Mouse (Mus musculus) lung, postnatal 0 days (tissue): ENCODE measurements around the gene Rplp0. TPM values are rescaled to one million over a fixed set of nuclear protein-coding genes. Genes with fewer than 3 reads are reported as not detected.
A peak's percentile ranks its signal among the peaks of the same experiment; 100 is the strongest.

Source experiments
- ATAC-seq: fragments of 200-750 bp; cut with Nextera tagmentation; 2 replicates; pipeline ENCODE4 v1.8.0; 2017; ENCODE audit warnings: moderate library complexity
- DNase-seq: peaks from one replicate; pipeline ENCODE4 v3.0.0-alpha.2; 2016; ENCODE audit warnings: low spot score
- H3K27ac ChIP-seq: fragments of 300-500 bp; sonication (generic); 2 replicates; pipeline ENCODE4 v1.5.1; 2014; ENCODE audit warnings: antibody characterized with exemption, mild to moderate bottlenecking, low read length, mixed read lengths
- H3K27me3 ChIP-seq: fragments of 300-500 bp; sonication (generic); replicated peaks from 2 replicates; pipeline ENCODE4 v1.6.1; 2014; ENCODE audit warnings: low read length, mixed read lengths; ENCODE audit not compliant: insufficient read depth
- H3K36me3 ChIP-seq: fragments of 300-500 bp; sonication (generic); 2 replicates; pipeline ENCODE4 v1.6.1; 2014; ENCODE audit warnings: low read length, mixed read lengths; ENCODE audit not compliant: insufficient read depth
- H3K4me1 ChIP-seq: fragments of 300-500 bp; sonication (generic); 2 replicates; pipeline ENCODE4 v1.6.1; 2014; ENCODE audit warnings: antibody characterized with exemption, low read depth, low read length, mixed read lengths; ENCODE audit not compliant: insufficient read depth
- H3K4me2 ChIP-seq: fragments of 300-500 bp; sonication (generic); replicated peaks from 2 replicates; pipeline ENCODE4 v1.6.1; 2014; ENCODE audit warnings: low read depth, mild to moderate bottlenecking, low read length, moderate library complexity, mixed read lengths
- H3K4me3 ChIP-seq: fragments of 300-500 bp; sonication (generic); 2 replicates; pipeline ENCODE4 v1.5.1; 2014; ENCODE audit warnings: low read depth, low read length
- H3K9ac ChIP-seq: fragments of 300-500 bp; sonication (generic); replicated peaks from 2 replicates; pipeline ENCODE4 v1.6.1; 2014; ENCODE audit warnings: low read depth, mild to moderate bottlenecking
- H3K9me3 ChIP-seq: fragments of 300-500 bp; sonication (generic); 2 replicates; pipeline ENCODE4 v1.6.1; 2016; ENCODE audit warnings: low read length, mixed read lengths
- CTCF ChIP-seq: IDR thresholded peaks from 2 replicates; pipeline ENCODE4 v1.5.1; 2016; ENCODE audit warnings: antibody characterized with exemption, mild to moderate bottlenecking
- EP300 ChIP-seq: IDR thresholded peaks from 2 replicates; pipeline ENCODE4 v1.6.1; 2016; ENCODE audit warnings: antibody characterized with exemption, mild to moderate bottlenecking, control low read depth
- WGBS: fragments of 180-500 bp; shearing (Covaris S2); extraction: QIAGEN DNeasy Blood & Tissue Kit; methylation state at CpG from one replicate; pipeline ENCODE4 v1.1.7; 2014; 5-methylcytosine and 5-hydroxymethylcytosine counted together
- polyA plus RNA-seq: library from polyadenylated mRNA; unstranded; fragments of >200 nt; fragmentation: Nextera tagmentation; extraction: Ambion mirVana; gene quantifications from 2 replicates; pipeline ENCODE4 v1.2.1, GENCODE M21; 2015

Gene Rplp0
- polyA plus RNA-seq, 1 experiment from 2014 or later = 987 TPM

DNA sequence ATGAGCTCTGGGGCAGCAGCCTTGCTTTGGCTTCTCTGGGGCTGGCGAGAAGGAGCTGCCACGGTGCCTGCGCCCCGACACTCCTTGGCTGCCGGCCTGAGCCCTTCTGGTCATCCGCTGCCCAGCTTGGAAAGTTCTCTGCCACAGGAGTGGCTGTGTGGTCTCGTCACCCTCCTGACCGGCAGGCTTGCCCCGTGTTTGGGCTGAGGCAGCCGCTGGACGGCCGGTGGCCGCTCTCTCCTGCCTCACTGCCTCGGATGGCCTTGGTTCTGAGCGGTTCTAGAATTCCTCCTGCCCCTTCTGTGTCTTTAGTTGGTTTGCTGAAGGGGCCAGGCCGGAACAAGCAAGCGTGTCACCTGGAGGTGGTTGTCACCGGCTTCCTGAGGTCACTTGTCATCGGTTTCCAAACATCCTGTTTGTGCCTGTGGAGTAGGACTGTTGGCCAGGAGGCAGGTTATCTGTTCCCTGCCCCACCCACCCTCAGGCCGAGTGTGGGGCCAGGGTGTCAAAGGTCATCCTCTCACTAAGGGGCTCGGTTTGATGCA is 38.9 kb upstream of the Rplp0 start:
- H3K4me3 ChIP-seq = no peak overlapping the region
- no peaks in the 10 kb centered on the region for H3K27me3 ChIP-seq
- no peaks in the 10 kb centered on the region for H3K9me3 ChIP-seq
- peaks cover 38% of the 10 kb centered on the region for H3K4me1 ChIP-seq
- 29% methylated on average over 21 of the region's 21 CpGs for WGBS
- 0 out of 2 replicates have a peak, but pooled peaks have one; percentile 4 for ATAC-seq
- no peaks in the 10 kb centered on the region; the same call in 1 of the 2 replicates for H3K36me3 ChIP-seq
- DNase-seq = peak; percentile 61
- H3K27ac ChIP-seq = peak overlapping the region; percentile 83
- H3K4me2 ChIP-seq = peak overlapping the region; percentile 28; the same call in 1 of the 2 replicates
- H3K9ac ChIP-seq = 0 out of 2 replicates have a peak overlapping the region, but pooled peaks have one; percentile 23
- TF ChIP-seq CTCF (peak; percentile 1; the same call in 1 of the 2 replicates), EP300 (peak; percentile 53; the same call in 1 of the 2 replicates)

DNA sequence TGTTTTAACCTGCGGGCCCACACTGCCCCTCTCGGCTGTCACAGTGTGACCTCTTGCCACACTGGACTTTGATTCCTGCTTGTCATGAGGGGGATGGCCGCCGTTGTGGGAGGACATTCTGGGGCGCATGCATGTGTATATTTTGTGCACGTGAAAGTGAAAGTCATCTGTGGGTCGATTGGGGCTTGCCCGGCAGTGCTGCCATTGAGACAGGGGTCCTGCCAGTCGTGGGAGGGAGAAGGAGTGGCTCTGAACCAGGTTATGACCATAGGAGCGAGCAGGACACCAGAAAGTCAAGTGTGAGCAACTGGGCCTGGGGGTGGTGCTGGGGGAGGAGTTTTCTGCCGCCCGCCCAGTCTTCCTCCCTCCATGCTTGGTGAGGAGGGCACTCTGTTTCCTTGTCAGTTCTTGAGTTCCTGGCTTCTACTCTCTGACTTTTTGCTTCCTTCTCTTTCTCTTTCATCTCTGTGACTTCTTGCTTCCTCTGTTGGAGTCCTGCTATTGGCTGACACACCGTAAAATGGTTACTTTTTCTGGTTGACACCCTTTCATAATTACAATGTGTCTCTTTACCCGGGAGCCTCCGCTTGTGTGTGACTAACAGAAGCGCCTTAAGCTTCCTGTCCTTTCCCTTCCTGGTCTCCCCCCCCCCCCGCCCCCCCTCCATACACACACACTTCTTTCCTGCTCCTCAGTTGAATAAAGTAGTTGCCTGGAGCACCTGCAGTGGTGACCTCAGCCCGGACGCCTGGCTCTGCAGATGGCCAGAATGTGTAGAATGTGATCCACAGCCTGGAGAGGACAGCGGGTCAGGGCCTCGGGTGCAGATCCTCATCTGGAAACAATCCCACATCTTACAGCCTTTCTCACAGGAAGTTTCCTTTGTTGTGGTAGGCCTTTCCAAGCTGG is 37.5 kb upstream of the Rplp0 start:
- H3K36me3 ChIP-seq = no peaks in the 10 kb centered on the region; the same call in 1 of the 2 replicates
- no peaks in the 10 kb centered on the region for H3K9me3 ChIP-seq
- H3K9ac ChIP-seq = 0 out of 2 replicates have a peak overlapping the region, but pooled peaks have one; percentile 6
- no peaks in the 10 kb centered on the region for H3K27me3 ChIP-seq
- H3K4me3 ChIP-seq = no peak overlapping the region
- DNase-seq (peak; percentile 79), ATAC-seq (peak; percentile 60)
- TF ChIP-seq EP300 (0 out of 2 replicates have a peak, but pooled peaks have one; percentile 9), CTCF (no peak)
- peaks cover 38% of the 10 kb centered on the region for H3K4me1 ChIP-seq
- peak overlapping the region; percentile 29 for H3K4me2 ChIP-seq
- 22% methylated on average over 20 of the region's 21 CpGs for WGBS
- H3K27ac ChIP-seq = peak overlapping the region; percentile 83

DNA sequence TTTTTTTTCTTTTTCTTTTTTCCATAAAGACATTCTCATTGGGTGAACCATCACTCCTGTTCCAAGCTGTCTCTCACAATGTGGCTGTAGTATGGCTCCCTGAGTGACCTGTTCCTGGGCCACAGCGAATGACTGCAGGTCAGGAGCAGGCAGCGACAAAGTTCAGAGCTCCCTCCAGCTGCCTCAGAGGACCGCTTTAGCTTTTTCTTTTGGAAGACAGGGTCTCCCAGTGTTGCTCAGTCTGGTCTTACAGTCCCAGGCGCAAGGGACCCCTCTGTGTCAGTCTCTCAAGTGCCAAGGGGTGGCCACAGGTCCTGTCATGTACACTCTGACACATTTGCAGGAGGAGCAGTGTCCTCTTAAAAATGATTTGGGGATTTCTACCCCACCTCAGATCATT is 36.7 kb upstream of the Rplp0 start:
- Histone ChIP-seq H3K4me1 (peaks cover 38% of the 10 kb centered on the region), H3K4me3 (no peak overlapping the region), H3K4me2 (no peak overlapping the region)

DNA sequence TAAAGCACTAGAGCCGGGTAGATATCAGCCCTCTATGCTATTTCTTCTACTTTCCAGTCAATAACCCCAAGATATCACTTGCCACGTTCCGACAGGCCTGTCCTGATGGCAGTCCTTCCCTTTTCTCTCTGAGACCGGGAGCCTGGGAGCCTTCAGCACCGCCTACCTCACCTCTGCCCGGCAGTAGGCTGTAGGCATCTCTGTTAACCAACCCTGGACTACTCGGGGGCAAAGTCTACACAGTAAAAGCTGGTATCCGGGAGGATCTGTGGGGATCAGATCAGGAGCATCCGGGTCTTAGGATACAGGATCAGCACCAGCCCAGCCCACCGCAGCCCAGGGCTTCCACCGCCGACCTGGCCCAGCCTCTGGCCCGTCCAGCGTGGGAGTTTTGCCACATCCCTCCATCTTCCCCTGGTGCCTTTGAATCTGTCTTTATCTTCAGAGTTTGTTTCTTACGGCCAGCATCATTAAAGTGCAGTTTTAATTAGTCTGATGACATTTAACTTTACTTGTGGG is 36.2 kb upstream of the Rplp0 start:
- ATAC-seq = no peak
- WGBS = 71% methylated on average over 15 of the region's 15 CpGs

More for the DNA sequence above, 36.7 kb upstream of the Rplp0 start:
- Histone ChIP-seq H3K27me3 (no peaks in the 10 kb centered on the region), H3K36me3 (no peaks in the 10 kb centered on the region; the same call in 1 of the 2 replicates), H3K9me3 (no peaks in the 10 kb centered on the region), H3K27ac (peak overlapping the region; percentile 83), H3K9ac (no peak overlapping the region)
- no peak for ATAC-seq
- no peak for DNase-seq
- WGBS = 78% methylated on average over 4 of the region's 4 CpGs
- TF ChIP-seq CTCF (no peak), EP300 (no peak)

DNA sequence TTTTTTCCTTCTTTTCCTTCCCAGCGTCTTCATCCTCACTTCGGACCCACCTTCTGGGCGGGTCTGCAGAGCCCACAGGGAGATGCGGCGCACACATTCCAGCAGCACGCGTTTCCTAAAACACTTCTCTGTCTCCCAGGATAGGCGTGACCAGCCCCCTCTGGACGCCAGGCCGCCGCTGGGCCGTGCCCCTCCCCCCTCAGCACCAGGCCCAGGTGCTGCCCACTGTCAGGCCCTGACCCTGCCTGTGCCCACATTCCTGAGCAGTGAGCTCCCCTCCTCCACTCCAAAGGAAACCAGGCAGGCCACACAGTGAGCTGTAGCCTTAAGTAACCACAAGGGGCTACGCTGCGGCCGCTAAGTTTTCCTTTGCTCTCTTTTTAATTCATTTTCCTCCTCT is 35.3 kb upstream of the Rplp0 start:
- H3K27ac ChIP-seq = peak overlapping the region; percentile 59
- H3K4me1 ChIP-seq = peaks cover 41% of the 10 kb centered on the region
- no peak overlapping the region for H3K4me3 ChIP-seq
- DNase-seq (peak; percentile 82), ATAC-seq (peak; percentile 77)
- H3K27me3 ChIP-seq = no peaks in the 10 kb centered on the region
- no peak overlapping the region for H3K9ac ChIP-seq
- TF ChIP-seq CTCF (peak; percentile 64), EP300 (no peak)
- 16% methylated on average over 15 of the region's 15 CpGs for WGBS
- H3K9me3 ChIP-seq = no peaks in the 10 kb centered on the region
- H3K4me2 ChIP-seq = peak overlapping the region; percentile 11; the same call in 1 of the 2 replicates
- H3K36me3 ChIP-seq = no peaks in the 10 kb centered on the region; the same call in 1 of the 2 replicates

More for the DNA sequence above, 36.2 kb upstream of the Rplp0 start:
- Histone ChIP-seq H3K4me1 (peaks cover 38% of the 10 kb centered on the region), H3K36me3 (no peaks in the 10 kb centered on the region; the same call in 1 of the 2 replicates), H3K27me3 (no peaks in the 10 kb centered on the region), H3K4me3 (no peak overlapping the region), H3K27ac (peak overlapping the region; percentile 83), H3K9ac (no peak overlapping the region), H3K9me3 (no peaks in the 10 kb centered on the region), H3K4me2 (no peak overlapping the region)
- TF ChIP-seq CTCF (no peak), EP300 (no peak)
- DNase-seq = no peak

DNA sequence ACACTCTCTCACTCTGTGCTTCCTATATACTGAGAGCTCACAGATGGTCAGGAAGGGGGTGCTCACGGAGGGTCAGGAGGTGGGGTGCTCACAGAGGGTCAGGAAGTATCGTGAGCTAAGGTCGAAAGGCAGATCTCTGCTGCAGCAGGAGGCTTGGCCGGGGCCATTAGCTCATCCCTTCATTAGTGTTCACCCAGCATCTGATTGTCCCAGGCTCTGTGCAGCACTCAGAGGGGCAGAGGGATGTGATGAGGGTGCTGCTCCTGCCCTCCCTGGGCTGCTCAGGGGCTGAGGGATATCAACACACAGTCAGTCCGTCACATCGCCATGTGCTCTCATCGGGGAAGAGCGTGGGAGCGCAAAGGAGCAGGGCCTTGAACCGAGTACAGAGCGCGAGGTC is 34.8 kb upstream of the Rplp0 start:
- H3K4me1 ChIP-seq = peaks cover 46% of the 10 kb centered on the region
- ATAC-seq (no peak), DNase-seq (peak; percentile 25)
- no peak for TF ChIP-seq CTCF
- no peaks in the 10 kb centered on the region for H3K9me3 ChIP-seq
- H3K4me3 ChIP-seq = no peak overlapping the region
- 32% methylated on average over 12 of the region's 12 CpGs for WGBS
- H3K27me3 ChIP-seq = no peaks in the 10 kb centered on the region
- no peaks in the 10 kb centered on the region; the same call in 1 of the 2 replicates for H3K36me3 ChIP-seq
- H3K27ac ChIP-seq = peak overlapping the region; percentile 59; the same call in 1 of the 2 replicates
- H3K4me2 ChIP-seq = peak overlapping the region; percentile 11; the same call in 1 of the 2 replicates
- H3K9ac ChIP-seq = no peak overlapping the region; the same call in 1 of the 2 replicates
